Comparison of ENCODE assay signal across 7 mouse cellular contexts in the genomic region with DNA sequence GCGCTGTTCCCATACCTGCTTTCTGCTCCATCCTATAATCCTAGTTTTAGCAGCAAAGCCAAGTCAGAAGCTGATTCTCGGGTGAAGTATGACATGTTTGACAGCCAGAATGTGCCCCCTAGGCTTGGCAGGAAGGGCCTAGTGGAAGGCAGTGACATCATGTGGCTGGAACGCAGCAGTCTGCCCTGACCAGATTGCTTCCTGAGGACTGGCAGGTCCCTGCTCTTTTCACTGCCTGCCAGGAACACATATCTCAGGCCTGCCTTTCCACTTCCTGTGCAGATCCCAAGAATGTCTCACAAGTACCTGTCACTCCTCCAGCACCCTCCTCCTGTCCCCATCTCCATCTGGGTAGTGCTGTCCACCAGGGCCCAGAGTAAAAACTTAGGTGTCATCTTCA. TPM values are rescaled to one million over a fixed set of nuclear protein-coding genes. Genes with fewer than 3 reads are reported as not detected.
DNase-seq lines count a peak whose midpoint lies in the region; TF ChIP-seq lines count a peak whose summit lies in the region.

No protein-coding gene starts in this region.

- no peak overlapping the region for H3K4me3 ChIP-seq in lung, adult 2 months (replicated peaks; ENCODE audit: extremely low read depth, low read depth, low read length)

- DNase-seq in adrenal gland, postnatal 36 days, result peak; percentile 47 to 52
- DNase-seq in cerebellum, adult 9-10 months, result peak; percentile 93
- DNase-seq in heart, adult 9 months (ENCODE audit: low spot score in 2 of 2), result peak; percentile 58 to 66
- DNase-seq in lung, adult 2 months, result peak; percentile 30
- DNase-seq in spleen, postnatal 36 days (ENCODE audit: low spot score in 2 of 2), result no peak
- no peak for DNase-seq in layer of hippocampus, postnatal 36 days
- DNase-seq in spleen, postnatal 10 days (ENCODE audit: low spot score in 2 of 2), result no peak

- 0 out of 2 replicates have a peak, but pooled peaks have one; percentile 16 for TF ChIP-seq CTCF in lung, adult 2 months (IDR thresholded peaks at IDR 0.05; ENCODE audit: insufficient read depth, low read length)

- H3K4me1 ChIP-seq in lung, adult 2 months (ENCODE audit: control insufficient read depth, insufficient read depth, low read length), result peaks cover 3% of the 10 kb centered on the region; the same call in 1 of the 2 replicates

- 45% methylated on average over 3 of the region's 3 CpGs for WGBS in lung, adult 2 months

- no peak for TF ChIP-seq POLR2A in lung, adult 2 months (IDR thresholded peaks at IDR 0.05; ENCODE audit: borderline replicate concordance, extremely low read depth, low read depth, low read length)

RNA-seq across cellular contexts. Expression of gene Atf1, which starts 27.8 kb away (rescaled TPM):
- 10 to 100 TPM; 49.1 to 75.3 TPM for total RNA-seq in adrenal gland, postnatal 36 days (2021)
- 40.8 and 45.7 TPM in 2 replicates for polyA plus RNA-seq in lung, adult 2 months (2012; rRNA removed)
- total RNA-seq in layer of hippocampus, postnatal 36 days (2021), result 10 to 100 TPM; 17.4 to 22.9 TPM

Comparison
In these comparisons a context has a peak if more than half of its experiments do, and no peak if none do; other contexts are left out.
1. DNase-seq: peak in adrenal gland, postnatal 36 days (2 of 2), cerebellum, adult 9-10 months (single experiment), heart, adult 9 months (2 of 2) and lung, adult 2 months (single experiment); none in spleen, postnatal 36 days (0 of 2), layer of hippocampus, postnatal 36 days (0 of 2) and spleen, postnatal 10 days (0 of 2).